Mouse (Mus musculus): Measurements from ENCODE around the gene Fahd2a. TPM values are rescaled to one million over a fixed set of nuclear protein-coding genes. Genes with fewer than 3 reads are reported as not detected.
A peak's percentile ranks its signal among the peaks of the same experiment; 100 is the strongest.

The Fahd2a gene
- polyA plus RNA-seq, 1 experiment = not detected

GRCm38 (mm10) chr2:127471281-127471680 is 26.9 kb upstream of the Fahd2a start:
- 92% methylated on average over 8 of the region's 8 CpGs for WGBS
- TF ChIP-seq POLR2A (IDR thresholded peaks at IDR 0.05; ENCODE audit: insufficient read depth, low read depth, low read length) = no peak
- Histone ChIP-seq H3K4me1 (ENCODE audit: control insufficient read depth, insufficient read depth, low read length) (peaks cover 3% of the 10 kb centered on the region; the same call in 1 of the 2 replicates), H3K4me3 (ENCODE audit: insufficient read depth, low read depth, low read length) (no peak overlapping the region), H3K27ac (ENCODE audit: insufficient read depth, low read depth, low read length) (no peak overlapping the region)

GRCm38 (mm10) chr2:127470661-127471060 is 26.3 kb upstream of the Fahd2a start:
- Histone ChIP-seq H3K4me1 (ENCODE audit: control insufficient read depth, insufficient read depth, low read length) (peaks cover 3% of the 10 kb centered on the region; the same call in 1 of the 2 replicates), H3K4me3 (ENCODE audit: insufficient read depth, low read depth, low read length) (no peak overlapping the region), H3K27ac (ENCODE audit: insufficient read depth, low read depth, low read length) (no peak overlapping the region)
- 97% methylated on average over 10 of the region's 10 CpGs for WGBS
- no peak for TF ChIP-seq POLR2A (IDR thresholded peaks at IDR 0.05; ENCODE audit: insufficient read depth, low read depth, low read length)
- no peak for TF ChIP-seq CTCF (IDR thresholded peaks at IDR 0.05; ENCODE audit: insufficient read depth, low read depth, low read length)

- WGBS = 85% methylated on average over 5 of the region's 5 CpGs
- Histone ChIP-seq H3K4me3 (ENCODE audit: insufficient read depth, low read depth, low read length) (no peak overlapping the region), H3K4me1 (ENCODE audit: control insufficient read depth, insufficient read depth, low read length) (peaks cover 3% of the 10 kb centered on the region; the same call in 1 of the 2 replicates), H3K27ac (ENCODE audit: insufficient read depth, low read depth, low read length) (no peak overlapping the region)
- TF ChIP-seq CTCF (IDR thresholded peaks at IDR 0.05; ENCODE audit: insufficient read depth, low read depth, low read length) (no peak), POLR2A (IDR thresholded peaks at IDR 0.05; ENCODE audit: insufficient read depth, low read depth, low read length) (no peak)
Measured at GRCm38 (mm10) chr2:127470183-127470582, 25.8 kb upstream of the Fahd2a start.

GRCm38 (mm10) chr2:127462314-127462713 is 17.9 kb upstream of the Fahd2a start:
- Histone ChIP-seq H3K4me1 (ENCODE audit: control insufficient read depth, insufficient read depth, low read length) (no peaks in the 10 kb centered on the region), H3K4me3 (ENCODE audit: insufficient read depth, low read depth, low read length) (no peak overlapping the region), H3K27ac (ENCODE audit: insufficient read depth, low read depth, low read length) (no peak overlapping the region)
- no peak for TF ChIP-seq POLR2A (IDR thresholded peaks at IDR 0.05; ENCODE audit: insufficient read depth, low read depth, low read length)
- peak; percentile 72 for TF ChIP-seq CTCF (IDR thresholded peaks at IDR 0.05; ENCODE audit: insufficient read depth, low read depth, low read length)
- 12% methylated on average over 8 of the region's 8 CpGs for WGBS

- no peak overlapping the region for H3K27ac ChIP-seq (ENCODE audit: insufficient read depth, low read depth, low read length)
- TF ChIP-seq POLR2A (IDR thresholded peaks at IDR 0.05; ENCODE audit: insufficient read depth, low read depth, low read length) = no peak
- TF ChIP-seq CTCF (IDR thresholded peaks at IDR 0.05; ENCODE audit: insufficient read depth, low read depth, low read length) = no peak
- no peaks in the 10 kb centered on the region for H3K4me1 ChIP-seq (ENCODE audit: control insufficient read depth, insufficient read depth, low read length)
- no peak overlapping the region for H3K4me3 ChIP-seq (ENCODE audit: insufficient read depth, low read depth, low read length)
- 62% methylated on average over 9 of the region's 9 CpGs for WGBS
Measured at GRCm38 (mm10) chr2:127461351-127461750, 17.0 kb upstream of the Fahd2a start.

GRCm38 (mm10) chr2:127459341-127459740 is 15.0 kb upstream of the Fahd2a start:
- no peaks in the 10 kb centered on the region for H3K4me1 ChIP-seq (ENCODE audit: control insufficient read depth, insufficient read depth, low read length)
- H3K4me3 ChIP-seq (ENCODE audit: insufficient read depth, low read depth, low read length) = no peak overlapping the region
- no peak overlapping the region for H3K27ac ChIP-seq (ENCODE audit: insufficient read depth, low read depth, low read length)
- TF ChIP-seq CTCF (IDR thresholded peaks at IDR 0.05; ENCODE audit: insufficient read depth, low read depth, low read length) = no peak
- no peak for TF ChIP-seq POLR2A (IDR thresholded peaks at IDR 0.05; ENCODE audit: insufficient read depth, low read depth, low read length)
- 85% methylated on average over 2 of the region's 2 CpGs for WGBS

- Histone ChIP-seq H3K4me1 (ENCODE audit: control insufficient read depth, insufficient read depth, low read length) (no peaks in the 10 kb centered on the region), H3K4me3 (ENCODE audit: insufficient read depth, low read depth, low read length) (no peak overlapping the region), H3K27ac (ENCODE audit: insufficient read depth, low read depth, low read length) (no peak overlapping the region)
- 4% methylated on average over 5 of the region's 5 CpGs for WGBS
- peak; percentile 28; the same call in 1 of the 2 replicates for TF ChIP-seq CTCF (IDR thresholded peaks at IDR 0.05; ENCODE audit: insufficient read depth, low read depth, low read length)
- no peak for TF ChIP-seq POLR2A (IDR thresholded peaks at IDR 0.05; ENCODE audit: insufficient read depth, low read depth, low read length)
Measured at GRCm38 (mm10) chr2:127453764-127454163, 9.4 kb upstream of the Fahd2a start.

- TF ChIP-seq CTCF (IDR thresholded peaks at IDR 0.05; ENCODE audit: insufficient read depth, low read depth, low read length) (no peak), POLR2A (IDR thresholded peaks at IDR 0.05; ENCODE audit: insufficient read depth, low read depth, low read length) (no peak)
- no peak overlapping the region for H3K27ac ChIP-seq (ENCODE audit: insufficient read depth, low read depth, low read length)
- WGBS = 80% methylated on average over 9 of the region's 9 CpGs
- H3K4me3 ChIP-seq (ENCODE audit: insufficient read depth, low read depth, low read length) = no peak overlapping the region
- H3K4me1 ChIP-seq (ENCODE audit: control insufficient read depth, insufficient read depth, low read length) = no peaks in the 10 kb centered on the region
Measured at GRCm38 (mm10) chr2:127453141-127453540, 8.8 kb upstream of the Fahd2a start.

GRCm38 (mm10) chr2:127451748-127452147 is 7.4 kb upstream of the Fahd2a start:
- TF ChIP-seq POLR2A (IDR thresholded peaks at IDR 0.05; ENCODE audit: insufficient read depth, low read depth, low read length) (no peak), CTCF (IDR thresholded peaks at IDR 0.05; ENCODE audit: insufficient read depth, low read depth, low read length) (no peak)
- H3K4me3 ChIP-seq (ENCODE audit: insufficient read depth, low read depth, low read length) = no peak overlapping the region
- no peaks in the 10 kb centered on the region for H3K4me1 ChIP-seq (ENCODE audit: control insufficient read depth, insufficient read depth, low read length)
- WGBS = 55% methylated on average over 6 of the region's 6 CpGs
- H3K27ac ChIP-seq (ENCODE audit: insufficient read depth, low read depth, low read length) = no peak overlapping the region

GRCm38 (mm10) chr2:127449691-127450090 is 5.3 kb upstream of the Fahd2a start:
- Histone ChIP-seq H3K4me1 (ENCODE audit: control insufficient read depth, insufficient read depth, low read length) (no peaks in the 10 kb centered on the region), H3K4me3 (ENCODE audit: insufficient read depth, low read depth, low read length) (no peak overlapping the region), H3K27ac (ENCODE audit: insufficient read depth, low read depth, low read length) (no peak overlapping the region)
- TF ChIP-seq CTCF (IDR thresholded peaks at IDR 0.05; ENCODE audit: insufficient read depth, low read depth, low read length) (no peak), POLR2A (IDR thresholded peaks at IDR 0.05; ENCODE audit: insufficient read depth, low read depth, low read length) (no peak)
- 40% methylated on average over 7 of the region's 7 CpGs for WGBS

All from olfactory bulb, adult 2 months (tissue).